Mouse (Mus musculus): ENCODE data around the gene Soga1. TPM values are rescaled to one million over a fixed set of nuclear protein-coding genes. Genes with fewer than 3 reads are reported as not detected.

Soga1 gene
- polyA plus RNA-seq, 1 experiment from 2014 or later, result 7.0 TPM

DNA sequence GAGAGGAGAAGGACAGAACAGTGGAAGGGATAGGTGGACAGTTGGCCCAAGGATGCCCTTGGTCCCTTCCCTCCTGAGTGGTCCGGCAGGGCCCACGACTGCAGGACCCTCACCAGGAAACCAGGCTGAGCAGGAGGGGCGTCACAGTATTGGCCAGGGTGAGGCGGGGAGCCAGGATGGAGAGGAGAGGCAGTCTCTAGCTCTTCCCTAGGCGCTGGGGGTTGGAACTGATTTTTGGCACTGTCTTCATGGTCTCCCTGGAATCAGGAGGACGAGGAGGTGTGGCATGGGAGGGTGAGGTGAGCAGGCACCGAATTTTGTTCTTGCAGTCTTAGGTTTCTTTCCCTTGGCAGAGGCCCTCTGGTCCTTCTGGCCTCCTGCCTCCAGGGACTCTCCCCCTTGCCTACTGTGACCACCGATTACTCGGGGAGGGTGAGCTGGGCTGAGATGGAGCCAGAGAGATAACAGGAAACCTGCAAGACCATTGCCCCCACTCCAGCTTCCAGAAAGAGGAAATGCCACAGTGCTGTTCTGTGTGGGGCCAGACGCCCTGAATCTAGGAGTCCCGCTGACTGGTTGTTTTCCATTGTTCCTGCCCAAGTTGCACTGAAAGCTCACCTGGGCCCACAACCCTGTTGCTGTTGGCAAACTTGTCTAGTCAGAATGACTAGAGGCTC is 68.3 kb downstream of the Soga1 start:
- Histone ChIP-seq H3K36me3 (ENCODE audit: control insufficient read depth, insufficient read depth, low read length) (no peaks in the 10 kb centered on the region), H3K4me2 (ENCODE audit: low read depth, severe bottlenecking) (no peak overlapping the region), H3K4me1 (ENCODE audit: control insufficient read depth, insufficient read depth, low read length) (peaks cover 20% of the 10 kb centered on the region), H3K27me3 (ENCODE audit: control insufficient read depth, insufficient read depth, low read length) (no peaks in the 10 kb centered on the region), H3K27ac (replicated peaks; ENCODE audit: low read depth, low read length) (0 out of 2 replicates have a peak overlapping the region, but pooled peaks have one; percentile 18), H3K9me3 (ENCODE audit: control insufficient read depth, low read length) (no peaks in the 10 kb centered on the region), H3K4me3 (ENCODE audit: low read depth, low read length) (no peak overlapping the region), H3K9ac (ENCODE audit: low read length) (0 out of 2 replicates have a peak overlapping the region, but pooled peaks have one; percentile 40)
- DNase-seq (ENCODE audit: low spot score) (no peak), ATAC-seq (ENCODE audit: insufficient number of reproducible peaks, low FRiP score, low TSS enrichment, low read depth) (no peak)
- WGBS, result 46% methylated on average over 11 of the region's 11 CpGs

DNA sequence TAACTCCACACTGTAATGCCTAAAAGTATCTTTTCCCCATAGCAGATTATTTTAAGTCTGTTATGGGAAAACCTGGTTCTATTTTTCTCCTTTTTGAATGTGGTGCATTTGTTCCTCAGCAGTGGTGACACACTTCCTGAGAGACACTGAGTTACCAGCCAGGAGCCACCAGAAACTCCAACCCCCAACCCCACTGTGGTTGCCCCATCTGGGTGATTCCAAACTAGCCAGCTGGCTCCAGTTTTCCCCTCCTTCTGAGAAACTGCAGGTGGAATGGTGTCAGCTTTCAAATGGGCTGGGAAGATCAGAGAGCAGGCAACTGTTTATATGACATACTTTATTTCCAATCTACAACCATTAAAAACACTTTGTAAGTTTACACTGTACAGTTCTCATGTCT is 68.9 kb downstream of the Soga1 start:
- peaks cover 21% of the 10 kb centered on the region for H3K4me1 ChIP-seq (ENCODE audit: control insufficient read depth, insufficient read depth, low read length)
- no peak overlapping the region for H3K9ac ChIP-seq (ENCODE audit: low read length)
- ATAC-seq (ENCODE audit: insufficient number of reproducible peaks, low FRiP score, low TSS enrichment, low read depth), result no peak
- no peak overlapping the region for H3K4me3 ChIP-seq (ENCODE audit: low read depth, low read length)
- H3K27me3 ChIP-seq (ENCODE audit: control insufficient read depth, insufficient read depth, low read length), result no peaks in the 10 kb centered on the region
- H3K27ac ChIP-seq (replicated peaks; ENCODE audit: low read depth, low read length), result no peak overlapping the region
- no peak for DNase-seq (ENCODE audit: low spot score)
- no peaks in the 10 kb centered on the region for H3K9me3 ChIP-seq (ENCODE audit: control insufficient read depth, low read length)
- no peak overlapping the region for H3K4me2 ChIP-seq (ENCODE audit: low read depth, severe bottlenecking)
- H3K36me3 ChIP-seq (ENCODE audit: control insufficient read depth, insufficient read depth, low read length), result no peaks in the 10 kb centered on the region

- no peaks in the 10 kb centered on the region for H3K27me3 ChIP-seq (ENCODE audit: control insufficient read depth, insufficient read depth, low read length)
- DNase-seq (ENCODE audit: low spot score) (no peak), ATAC-seq (ENCODE audit: insufficient number of reproducible peaks, low FRiP score, low TSS enrichment, low read depth) (no peak)
- H3K9me3 ChIP-seq (ENCODE audit: control insufficient read depth, low read length), result no peaks in the 10 kb centered on the region
- no peak overlapping the region for H3K9ac ChIP-seq (ENCODE audit: low read length)
- H3K36me3 ChIP-seq (ENCODE audit: control insufficient read depth, insufficient read depth, low read length), result 0 out of 2 replicates have a peak, but pooled peaks cover 3% of the 10 kb centered on the region
- H3K27ac ChIP-seq (replicated peaks; ENCODE audit: low read depth, low read length), result no peak overlapping the region
- no peak overlapping the region for H3K4me3 ChIP-seq (ENCODE audit: low read depth, low read length)
- peaks cover 21% of the 10 kb centered on the region for H3K4me1 ChIP-seq (ENCODE audit: control insufficient read depth, insufficient read depth, low read length)
- no peak overlapping the region for H3K4me2 ChIP-seq (ENCODE audit: low read depth, severe bottlenecking)
These were observed 70.5 kb downstream of the Soga1 start for GRCm38 (mm10) chr2:157008509-157008908.

DNA sequence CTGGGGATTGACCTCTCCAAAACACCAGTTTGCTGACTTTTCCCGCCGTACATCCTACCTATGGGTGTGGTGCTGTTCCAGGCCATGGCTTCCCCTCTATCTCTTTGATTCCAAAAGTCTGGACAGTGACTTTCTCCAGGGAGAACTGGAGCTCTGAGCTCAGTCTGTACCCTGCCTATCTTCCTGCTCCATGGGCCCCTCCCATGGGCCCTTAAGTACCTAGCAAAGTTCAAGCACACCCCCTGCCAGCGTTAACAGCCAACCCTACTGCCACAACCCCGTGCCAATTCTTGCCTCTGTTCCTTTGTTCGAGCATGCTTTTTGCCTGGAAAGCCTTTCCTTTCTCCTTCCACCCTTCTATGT is 71.8 kb downstream of the Soga1 start:
- Histone ChIP-seq H3K27ac (replicated peaks; ENCODE audit: low read depth, low read length) (peak overlapping the region; percentile 38; the same call in 1 of the 2 replicates), H3K4me2 (ENCODE audit: low read depth, severe bottlenecking) (peak overlapping the region; percentile 59), H3K27me3 (ENCODE audit: control insufficient read depth, insufficient read depth, low read length) (no peaks in the 10 kb centered on the region), H3K36me3 (ENCODE audit: control insufficient read depth, insufficient read depth, low read length) (0 out of 2 replicates have a peak, but pooled peaks cover 3% of the 10 kb centered on the region), H3K9me3 (ENCODE audit: control insufficient read depth, low read length) (no peaks in the 10 kb centered on the region), H3K4me3 (ENCODE audit: low read depth, low read length) (peak overlapping the region; percentile 78), H3K9ac (ENCODE audit: low read length) (peak overlapping the region; percentile 78), H3K4me1 (ENCODE audit: control insufficient read depth, insufficient read depth, low read length) (peaks cover 21% of the 10 kb centered on the region)
- ATAC-seq (ENCODE audit: insufficient number of reproducible peaks, low FRiP score, low TSS enrichment, low read depth), result 0 out of 2 replicates have a peak, but pooled peaks have one; percentile 4
- 29% methylated on average over 5 of the region's 5 CpGs for WGBS
- no peak for DNase-seq (ENCODE audit: low spot score)

DNA sequence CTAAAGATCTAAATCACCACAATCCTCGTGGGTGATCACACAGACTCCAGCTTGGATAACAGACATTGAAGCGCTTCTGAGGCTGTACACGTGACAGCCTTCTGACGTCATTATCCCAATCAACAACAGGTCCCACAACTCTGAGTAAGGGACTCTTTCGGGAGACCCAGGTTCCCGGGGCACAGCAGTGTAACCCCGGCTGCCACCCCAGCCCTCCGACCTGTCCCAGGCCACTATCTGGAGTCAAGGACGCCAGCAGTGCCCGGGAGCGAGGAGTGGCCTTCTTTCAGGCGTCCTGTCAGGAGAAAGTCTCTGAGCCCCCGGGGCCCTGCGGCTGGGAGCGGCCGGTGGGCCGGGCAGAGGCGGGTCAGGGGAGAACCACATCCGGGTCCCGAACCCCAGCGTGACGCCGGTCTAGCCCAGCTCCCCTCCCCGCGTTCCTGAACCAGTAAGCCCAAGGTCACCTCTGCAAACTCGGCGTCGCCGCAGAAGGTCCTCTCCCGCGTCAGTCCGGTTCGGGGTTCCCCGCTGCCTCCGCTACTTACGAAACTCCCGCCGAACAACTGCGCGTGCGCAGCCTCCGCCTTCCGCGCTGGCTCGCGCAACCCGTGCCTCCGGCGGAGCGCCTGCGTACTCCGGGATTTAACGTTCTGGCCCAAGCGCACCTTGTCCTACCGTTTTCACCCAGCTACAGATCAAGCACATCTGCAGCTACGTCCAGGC is 72.4 kb downstream of the Soga1 start, which contains the start of gene Dsn1:
Gene Dsn1, minus strand, starts transcription at position 644 of the 723 bp plus-strand sequence.
- peak; percentile 86 for DNase-seq (ENCODE audit: low spot score)
- Histone ChIP-seq H3K9ac (ENCODE audit: low read length) (peak within 1 kb of the TSS; percentile 78), H3K4me1 (ENCODE audit: control insufficient read depth, insufficient read depth, low read length) (peaks cover 18% of the 10 kb centered on the region), H3K27me3 (ENCODE audit: control insufficient read depth, insufficient read depth, low read length) (no peaks in the 10 kb centered on the region), H3K4me2 (ENCODE audit: low read depth, severe bottlenecking) (peak within 1 kb of the TSS; percentile 59), H3K27ac (replicated peaks; ENCODE audit: low read depth, low read length) (peak within 1 kb of the TSS; percentile 38; the same call in 1 of the 2 replicates), H3K36me3 (ENCODE audit: control insufficient read depth, insufficient read depth, low read length) (0 out of 2 replicates have a peak, but pooled peaks cover 3% of the 10 kb centered on the region), H3K4me3 (ENCODE audit: low read depth, low read length) (peak within 1 kb of the TSS; percentile 78), H3K9me3 (ENCODE audit: control insufficient read depth, low read length) (no peaks in the 10 kb centered on the region)
- 0% methylated on average over 53 of the region's 56 CpGs for WGBS
- peak; percentile 78 for ATAC-seq (ENCODE audit: insufficient number of reproducible peaks, low FRiP score, low TSS enrichment, low read depth)

- ATAC-seq (ENCODE audit: insufficient number of reproducible peaks, low FRiP score, low TSS enrichment, low read depth) (no peak), DNase-seq (ENCODE audit: low spot score) (no peak)
- Histone ChIP-seq H3K9ac (ENCODE audit: low read length) (no peak overlapping the region), H3K9me3 (ENCODE audit: control insufficient read depth, low read length) (no peaks in the 10 kb centered on the region), H3K4me2 (ENCODE audit: low read depth, severe bottlenecking) (no peak overlapping the region), H3K27ac (replicated peaks; ENCODE audit: low read depth, low read length) (no peak overlapping the region), H3K4me1 (ENCODE audit: control insufficient read depth, insufficient read depth, low read length) (0 out of 2 replicates have a peak, but pooled peaks cover 3% of the 10 kb centered on the region), H3K4me3 (ENCODE audit: low read depth, low read length) (no peak overlapping the region), H3K36me3 (ENCODE audit: control insufficient read depth, insufficient read depth, low read length) (peaks cover 7% of the 10 kb centered on the region; the same call in 1 of the 2 replicates), H3K27me3 (ENCODE audit: control insufficient read depth, insufficient read depth, low read length) (no peaks in the 10 kb centered on the region)
- whole genome bisulfite sequencing, result 89% methylated on average over 4 of the region's 4 CpGs
These were observed 76.7 kb downstream of the Soga1 start for GRCm38 (mm10) chr2:157002321-157002720.

GRCm38 (mm10) chr2:156998263-156998662 is 80.8 kb downstream of the Soga1 start:
- no peak for DNase-seq (ENCODE audit: low spot score)
- H3K4me2 ChIP-seq (ENCODE audit: low read depth, severe bottlenecking), result no peak overlapping the region
- H3K9ac ChIP-seq (ENCODE audit: low read length), result no peak overlapping the region
- ATAC-seq (ENCODE audit: insufficient number of reproducible peaks, low FRiP score, low TSS enrichment, low read depth), result no peak
- no peaks in the 10 kb centered on the region for H3K4me1 ChIP-seq (ENCODE audit: control insufficient read depth, insufficient read depth, low read length)
- peaks cover 9% of the 10 kb centered on the region; the same call in 1 of the 2 replicates for H3K36me3 ChIP-seq (ENCODE audit: control insufficient read depth, insufficient read depth, low read length)
- H3K27ac ChIP-seq (replicated peaks; ENCODE audit: low read depth, low read length), result no peak overlapping the region
- H3K9me3 ChIP-seq (ENCODE audit: control insufficient read depth, low read length), result no peaks in the 10 kb centered on the region
- no peaks in the 10 kb centered on the region for H3K27me3 ChIP-seq (ENCODE audit: control insufficient read depth, insufficient read depth, low read length)
- WGBS, result 93% methylated on average over 5 of the region's 5 CpGs
- H3K4me3 ChIP-seq (ENCODE audit: low read depth, low read length), result no peak overlapping the region

GRCm38 (mm10) chr2:156996576-156996975 is 82.5 kb downstream of the Soga1 start:
- H3K27ac ChIP-seq (replicated peaks; ENCODE audit: low read depth, low read length), result no peak overlapping the region
- H3K4me2 ChIP-seq (ENCODE audit: low read depth, severe bottlenecking), result no peak overlapping the region
- no peak overlapping the region for H3K4me3 ChIP-seq (ENCODE audit: low read depth, low read length)
- DNase-seq (ENCODE audit: low spot score) (no peak), ATAC-seq (ENCODE audit: insufficient number of reproducible peaks, low FRiP score, low TSS enrichment, low read depth) (no peak)
- no peaks in the 10 kb centered on the region for H3K9me3 ChIP-seq (ENCODE audit: control insufficient read depth, low read length)
- no peaks in the 10 kb centered on the region for H3K27me3 ChIP-seq (ENCODE audit: control insufficient read depth, insufficient read depth, low read length)
- WGBS, result 66% methylated on average over 6 of the region's 6 CpGs
- no peak overlapping the region for H3K9ac ChIP-seq (ENCODE audit: low read length)
- no peaks in the 10 kb centered on the region for H3K4me1 ChIP-seq (ENCODE audit: control insufficient read depth, insufficient read depth, low read length)
- peaks cover 9% of the 10 kb centered on the region; the same call in 1 of the 2 replicates for H3K36me3 ChIP-seq (ENCODE audit: control insufficient read depth, insufficient read depth, low read length)
